Mouse (Mus musculus): Measurements from ENCODE around the gene Mvb12b. TPM values are rescaled to one million over a fixed set of nuclear protein-coding genes. Genes with fewer than 3 reads are reported as not detected.
A peak's percentile ranks its signal among the peaks of the same experiment; 100 is the strongest.

Mvb12b gene
- total RNA-seq (2021) = 10 to 100 TPM; 74.6 to 78.4 TPM
- long read RNA-seq, experiment 1, partial matches to known transcripts = 0 of 2 reads
- long read RNA-seq, experiment 1, other reads (novel, unspliced or antisense) = 2 of 2 reads
- long read RNA-seq, experiment 2, full-length matches to known transcripts = 1 of 8 reads
- long read RNA-seq, experiment 2, partial matches to known transcripts = 1 of 8 reads
- long read RNA-seq, experiment 2, other reads (novel, unspliced or antisense) = 6 of 8 reads

GRCm38 (mm10) chr2:33887328-33888099 lies at the start of gene Mvb12b:
Gene Mvb12b (minus strand): TSS chr2:33887946.
- peak within 1 kb of the TSS; percentile 88 for H3K4me3 ChIP-seq
- H3K27ac ChIP-seq = peak within 1 kb of the TSS; percentile 95
- no peak for TF ChIP-seq CTCF (IDR thresholded peaks at IDR 0.05)
- peak in 1 of 2 experiments; percentile 68 for DNase-seq (ENCODE audit: extremely low spot score in 1 of 2, low spot score in 2 of 2)
- intact Hi-C loops (cut with DNase I) = loop anchor here (1.0 kb wide), 1 partner anchor 66 kb away; no protein-coding TSS in a partner anchor

GRCm38 (mm10) chr2:33935756-33936155 lies 48.0 kb upstream of the Mvb12b start:
- Histone ChIP-seq H3K4me3 (no peak overlapping the region), H3K27ac (no peak overlapping the region)
- intact Hi-C loops (cut with DNase I) = no loop called here
- DNase-seq (ENCODE audit: extremely low spot score in 1 of 2, low spot score in 2 of 2) = peak; percentile 20 to 33
- TF ChIP-seq CTCF (IDR thresholded peaks at IDR 0.05) = no peak

GRCm38 (mm10) chr2:33933606-33934510 lies 46.1 kb upstream of the Mvb12b start:
- no peak overlapping the region for H3K4me3 ChIP-seq
- no peak overlapping the region for H3K27ac ChIP-seq
- no peak for DNase-seq (ENCODE audit: extremely low spot score in 1 of 2, low spot score in 2 of 2)
- no peak for TF ChIP-seq CTCF (IDR thresholded peaks at IDR 0.05)
- intact Hi-C loops (cut with DNase I) = no loop called here

- H3K4me3 ChIP-seq = no peak overlapping the region
- DNase-seq (ENCODE audit: extremely low spot score in 1 of 2, low spot score in 2 of 2) = no peak
- no peak overlapping the region for H3K27ac ChIP-seq
- intact Hi-C loops (cut with DNase I) = no loop called here
- TF ChIP-seq CTCF (IDR thresholded peaks at IDR 0.05) = no peak
Measured at GRCm38 (mm10) chr2:33931161-33931560, 43.4 kb upstream of the Mvb12b start.

- Histone ChIP-seq H3K27ac (no peak overlapping the region), H3K4me3 (no peak overlapping the region)
- no peak for TF ChIP-seq CTCF (IDR thresholded peaks at IDR 0.05)
- DNase-seq (ENCODE audit: extremely low spot score in 1 of 2, low spot score in 2 of 2) = no peak
- intact Hi-C loops (cut with DNase I) = no loop called here
Measured at GRCm38 (mm10) chr2:33925288-33925687, 37.5 kb upstream of the Mvb12b start.

- H3K4me3 ChIP-seq = no peak overlapping the region
- DNase-seq (ENCODE audit: extremely low spot score in 1 of 2, low spot score in 2 of 2) = no peak
- no peak for TF ChIP-seq CTCF (IDR thresholded peaks at IDR 0.05)
- intact Hi-C loops (cut with DNase I) = no loop called here
- H3K27ac ChIP-seq = no peak overlapping the region
Measured at GRCm38 (mm10) chr2:33923482-33923881, 35.7 kb upstream of the Mvb12b start.

GRCm38 (mm10) chr2:33922466-33922865 lies 34.7 kb upstream of the Mvb12b start:
- no peak overlapping the region for H3K4me3 ChIP-seq
- DNase-seq (ENCODE audit: extremely low spot score in 1 of 2, low spot score in 2 of 2) = no peak
- TF ChIP-seq CTCF (IDR thresholded peaks at IDR 0.05) = no peak
- no peak overlapping the region for H3K27ac ChIP-seq
- intact Hi-C loops (cut with DNase I) = no loop called here

- intact Hi-C loops (cut with DNase I) = no loop called here
- H3K4me3 ChIP-seq = no peak overlapping the region
- no peak for DNase-seq (ENCODE audit: extremely low spot score in 1 of 2, low spot score in 2 of 2)
- H3K27ac ChIP-seq = no peak overlapping the region
- TF ChIP-seq CTCF (IDR thresholded peaks at IDR 0.05) = no peak
Measured at GRCm38 (mm10) chr2:33919934-33920615, 32.3 kb upstream of the Mvb12b start.

- intact Hi-C loops (cut with DNase I) = no loop called here
- no peak for DNase-seq (ENCODE audit: extremely low spot score in 1 of 2, low spot score in 2 of 2)
- no peak for TF ChIP-seq CTCF (IDR thresholded peaks at IDR 0.05)
- Histone ChIP-seq H3K4me3 (no peak overlapping the region), H3K27ac (no peak overlapping the region)
Measured at GRCm38 (mm10) chr2:33918824-33919223, 31.1 kb upstream of the Mvb12b start.

- DNase-seq (ENCODE audit: extremely low spot score in 1 of 2, low spot score in 2 of 2) = no peak
- TF ChIP-seq CTCF (IDR thresholded peaks at IDR 0.05) = peak; percentile 60
- Histone ChIP-seq H3K27ac (no peak overlapping the region), H3K4me3 (no peak overlapping the region)
- intact Hi-C loops (cut with DNase I) = no loop called here
Measured at GRCm38 (mm10) chr2:33918318-33918717, 30.6 kb upstream of the Mvb12b start.

- intact Hi-C loops (cut with DNase I) = no loop called here
- Histone ChIP-seq H3K4me3 (no peak overlapping the region), H3K27ac (no peak overlapping the region)
- no peak for TF ChIP-seq CTCF (IDR thresholded peaks at IDR 0.05)
- peak in 1 of 2 experiments; percentile 18 for DNase-seq (ENCODE audit: extremely low spot score in 1 of 2, low spot score in 2 of 2)
Measured at GRCm38 (mm10) chr2:33916603-33917002, 28.9 kb upstream of the Mvb12b start.

Data from left cerebral cortex, adult 2 months (tissue).